Mouse (Mus musculus): ENCODE data around the gene Mapk8ip1. TPM values are rescaled to one million over a fixed set of nuclear protein-coding genes. Genes with fewer than 3 reads are reported as not detected.

Gene Mapk8ip1
- polyA plus RNA-seq, 1 experiment from 2014 or later: 23.8 TPM

- peaks cover 52% of the 10 kb centered on the region for H3K4me1 ChIP-seq
- peaks cover 61% of the 10 kb centered on the region for H3K36me3 ChIP-seq
- H3K27me3 ChIP-seq: no peaks in the 10 kb centered on the region
- no peak for ATAC-seq (ENCODE audit: insufficient number of reproducible peaks, low FRiP score, low TSS enrichment, low read depth)
- H3K27ac ChIP-seq: peak overlapping the region; percentile 94
- H3K9ac ChIP-seq: no peak overlapping the region
- H3K4me2 ChIP-seq: no peak overlapping the region
- WGBS: 67% methylated on average over 9 of the region's 9 CpGs
- H3K4me3 ChIP-seq: no peak overlapping the region
- no peaks in the 10 kb centered on the region for H3K9me3 ChIP-seq
These were observed 22.8 kb upstream of the Mapk8ip1 start for GRCm38 (mm10) chr2:92423702-92424461.

- Histone ChIP-seq H3K9me3 (no peaks in the 10 kb centered on the region), H3K36me3 (peaks cover 69% of the 10 kb centered on the region), H3K4me2 (no peak overlapping the region), H3K27me3 (no peaks in the 10 kb centered on the region), H3K4me1 (peaks cover 44% of the 10 kb centered on the region), H3K4me3 (no peak overlapping the region), H3K27ac (peak overlapping the region; percentile 94; the same call in 1 of the 2 replicates), H3K9ac (no peak overlapping the region)
- ATAC-seq (ENCODE audit: insufficient number of reproducible peaks, low FRiP score, low TSS enrichment, low read depth): no peak
- WGBS: 90% methylated on average over 9 of the region's 9 CpGs
These were observed 22.1 kb upstream of the Mapk8ip1 start for GRCm38 (mm10) chr2:92423156-92423555.

DNA sequence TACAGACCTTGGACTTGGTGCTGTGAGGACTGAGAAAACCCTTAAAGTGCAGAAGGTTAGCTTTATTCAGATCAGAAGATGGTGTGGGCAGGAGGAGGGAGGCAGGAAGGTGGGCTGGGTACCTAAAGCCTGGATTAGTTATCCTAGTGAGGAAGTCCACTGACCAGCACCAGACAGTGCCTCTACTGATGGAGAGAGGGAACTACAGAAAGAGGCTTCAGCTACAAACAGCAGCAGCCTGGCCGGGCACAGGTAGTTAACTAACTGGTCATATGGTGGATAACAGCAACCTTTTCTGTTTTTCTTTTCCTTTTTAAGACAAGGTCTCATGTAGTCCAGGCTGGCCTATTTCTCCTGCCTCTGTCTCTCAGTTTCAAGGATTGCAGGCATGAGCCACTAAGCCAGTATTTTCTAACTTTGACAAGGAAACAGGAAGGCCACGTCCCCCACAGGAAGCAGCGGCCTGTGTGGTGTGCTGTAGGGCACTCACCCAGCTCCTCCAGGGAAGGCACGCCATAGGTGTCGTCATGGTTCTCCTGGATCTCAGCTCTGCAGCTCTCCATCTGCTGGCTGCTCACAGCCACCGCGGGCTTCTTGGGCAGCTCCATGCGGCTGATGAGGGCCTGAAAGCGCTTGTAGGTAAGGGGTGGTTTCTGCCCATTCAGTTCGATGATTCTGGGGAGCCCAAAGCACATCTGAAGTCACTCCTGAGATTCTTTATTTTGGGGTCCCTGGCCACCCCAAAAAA, 21.5 kb upstream of the Mapk8ip1 start:
- ATAC-seq (ENCODE audit: insufficient number of reproducible peaks, low FRiP score, low TSS enrichment, low read depth): no peak
- Histone ChIP-seq H3K36me3 (peaks cover 75% of the 10 kb centered on the region), H3K27me3 (no peaks in the 10 kb centered on the region), H3K4me1 (peaks cover 38% of the 10 kb centered on the region), H3K9ac (no peak overlapping the region), H3K4me2 (no peak overlapping the region), H3K4me3 (no peak overlapping the region), H3K27ac (no peak overlapping the region), H3K9me3 (no peaks in the 10 kb centered on the region)
- WGBS: 70% methylated on average over 10 of the region's 10 CpGs

GRCm38 (mm10) chr2:92421723-92422387, 20.8 kb upstream of the Mapk8ip1 start:
- H3K36me3 ChIP-seq: peaks cover 82% of the 10 kb centered on the region
- H3K9me3 ChIP-seq: no peaks in the 10 kb centered on the region
- no peak for ATAC-seq (ENCODE audit: insufficient number of reproducible peaks, low FRiP score, low TSS enrichment, low read depth)
- H3K27ac ChIP-seq: no peak overlapping the region
- 93% methylated on average over 7 of the region's 7 CpGs for WGBS
- no peak overlapping the region for H3K4me3 ChIP-seq
- H3K4me2 ChIP-seq: no peak overlapping the region
- H3K27me3 ChIP-seq: no peaks in the 10 kb centered on the region
- no peak overlapping the region for H3K9ac ChIP-seq
- H3K4me1 ChIP-seq: peaks cover 33% of the 10 kb centered on the region

DNA sequence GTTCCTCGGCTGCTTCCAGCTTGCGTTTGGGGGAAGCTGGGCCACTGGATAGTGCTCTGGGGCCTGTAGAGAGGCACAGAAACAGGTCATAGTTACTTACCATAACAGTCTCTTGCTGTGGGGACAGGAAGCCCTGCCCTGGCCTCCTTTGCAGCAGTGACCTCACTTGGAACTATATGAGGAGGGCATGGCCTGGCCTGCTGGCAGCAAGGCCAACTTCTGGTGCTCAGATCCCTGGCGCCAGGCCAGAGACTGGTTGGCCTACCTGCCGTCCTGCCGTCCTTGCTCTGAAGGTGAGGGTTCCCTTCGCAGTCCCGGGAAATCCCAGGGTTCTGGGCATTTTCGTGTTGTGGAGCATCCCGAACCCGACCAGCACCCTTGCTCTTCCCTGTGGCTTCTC, 10.6 kb upstream of the Mapk8ip1 start:
- H3K27ac ChIP-seq: no peak overlapping the region
- ATAC-seq (ENCODE audit: insufficient number of reproducible peaks, low FRiP score, low TSS enrichment, low read depth): no peak
- no peak overlapping the region for H3K4me3 ChIP-seq
- no peaks in the 10 kb centered on the region for H3K9me3 ChIP-seq
- peaks cover 98% of the 10 kb centered on the region for H3K36me3 ChIP-seq
- no peaks in the 10 kb centered on the region for H3K27me3 ChIP-seq
- H3K9ac ChIP-seq: no peak overlapping the region
- H3K4me2 ChIP-seq: no peak overlapping the region
- H3K4me1 ChIP-seq: no peaks in the 10 kb centered on the region
- 94% methylated on average over 10 of the region's 10 CpGs for WGBS

GRCm38 (mm10) chr2:92408309-92409045, 7.4 kb upstream of the Mapk8ip1 start:
- Histone ChIP-seq H3K27ac (no peak overlapping the region), H3K9ac (no peak overlapping the region), H3K9me3 (no peaks in the 10 kb centered on the region), H3K4me3 (no peak overlapping the region), H3K36me3 (peaks cover 89% of the 10 kb centered on the region), H3K4me1 (no peaks in the 10 kb centered on the region), H3K27me3 (no peaks in the 10 kb centered on the region), H3K4me2 (no peak overlapping the region)
- WGBS: 91% methylated on average over 18 of the region's 18 CpGs
- no peak for ATAC-seq (ENCODE audit: insufficient number of reproducible peaks, low FRiP score, low TSS enrichment, low read depth)

GRCm38 (mm10) chr2:92405687-92406086, 4.6 kb upstream of the Mapk8ip1 start:
- ATAC-seq (ENCODE audit: insufficient number of reproducible peaks, low FRiP score, low TSS enrichment, low read depth): no peak
- H3K36me3 ChIP-seq: peaks cover 61% of the 10 kb centered on the region
- no peak overlapping the region for H3K4me2 ChIP-seq
- WGBS: 94% methylated on average over 7 of the region's 7 CpGs
- no peak overlapping the region for H3K9ac ChIP-seq
- peaks cover 8% of the 10 kb centered on the region for H3K4me1 ChIP-seq
- H3K4me3 ChIP-seq: no peak overlapping the region
- H3K9me3 ChIP-seq: no peaks in the 10 kb centered on the region
- H3K27me3 ChIP-seq: peaks cover 3% of the 10 kb centered on the region; the same call in 1 of the 2 replicates
- H3K27ac ChIP-seq: no peak overlapping the region

DNA sequence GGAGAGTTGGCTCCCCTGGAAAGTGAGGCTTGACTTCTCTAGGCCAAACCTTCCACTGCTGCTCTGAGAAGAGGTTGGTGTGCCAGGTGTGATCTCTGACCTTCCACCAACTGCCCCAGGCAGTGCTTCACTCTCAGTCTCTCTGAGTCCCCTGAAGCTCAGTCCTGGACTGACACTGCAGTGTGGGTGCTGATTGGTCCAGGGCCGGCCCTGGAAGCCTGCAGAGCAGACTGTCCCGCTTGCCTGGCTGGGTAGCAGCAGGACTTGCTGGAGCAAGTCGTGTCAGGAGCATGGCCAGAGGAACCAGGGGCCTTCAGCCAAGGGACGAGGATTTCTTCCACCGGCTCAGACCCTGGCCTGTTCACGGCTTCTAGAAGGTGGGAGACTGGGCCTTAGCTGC, 3.7 kb upstream of the Mapk8ip1 start:
- Histone ChIP-seq H3K4me1 (peaks cover 11% of the 10 kb centered on the region), H3K9me3 (no peaks in the 10 kb centered on the region), H3K4me3 (no peak overlapping the region), H3K27ac (no peak overlapping the region), H3K27me3 (peaks cover 8% of the 10 kb centered on the region; the same call in 1 of the 2 replicates), H3K36me3 (peaks cover 51% of the 10 kb centered on the region), H3K4me2 (no peak overlapping the region), H3K9ac (no peak overlapping the region)
- WGBS: 78% methylated on average over 6 of the region's 6 CpGs
- ATAC-seq (ENCODE audit: insufficient number of reproducible peaks, low FRiP score, low TSS enrichment, low read depth): no peak

DNA sequence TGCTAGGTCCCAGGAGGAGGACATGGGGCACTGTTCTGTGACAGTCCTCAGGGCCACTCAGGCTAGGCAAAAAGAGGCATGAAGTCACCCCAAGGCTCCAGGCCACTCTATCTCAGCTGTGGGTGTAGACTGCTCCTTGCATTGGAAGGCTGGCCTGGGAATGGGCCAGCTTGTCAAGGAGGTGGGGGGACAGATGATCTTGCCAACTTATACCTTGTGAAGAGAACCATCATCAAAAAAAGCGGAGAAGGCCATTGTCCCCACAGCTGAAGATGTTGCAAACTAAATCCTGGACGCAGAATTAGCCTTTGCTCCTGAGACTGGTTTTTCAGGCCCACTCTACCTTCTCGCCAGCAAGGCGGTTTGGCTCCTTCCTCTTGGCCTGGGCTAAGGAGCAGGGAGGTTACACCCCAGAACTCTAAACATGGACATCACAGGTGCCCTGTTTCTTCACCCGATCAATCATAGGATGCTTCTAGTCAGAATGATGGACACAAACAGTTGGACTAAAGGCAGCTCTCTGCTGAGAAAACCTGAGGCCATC, 2.8 kb upstream of the Mapk8ip1 start:
- Histone ChIP-seq H3K9ac (no peak overlapping the region), H3K27me3 (peaks cover 14% of the 10 kb centered on the region; the same call in 1 of the 2 replicates), H3K9me3 (no peaks in the 10 kb centered on the region), H3K4me2 (no peak overlapping the region), H3K4me1 (peaks cover 11% of the 10 kb centered on the region), H3K4me3 (no peak overlapping the region), H3K27ac (no peak overlapping the region), H3K36me3 (peaks cover 42% of the 10 kb centered on the region)
- 92% methylated on average over 5 of the region's 5 CpGs for WGBS
- no peak for ATAC-seq (ENCODE audit: insufficient number of reproducible peaks, low FRiP score, low TSS enrichment, low read depth)

GRCm38 (mm10) chr2:92402591-92403326, 1.7 kb upstream of the Mapk8ip1 start:
- Histone ChIP-seq H3K9me3 (no peaks in the 10 kb centered on the region), H3K27me3 (peaks cover 14% of the 10 kb centered on the region; the same call in 1 of the 2 replicates), H3K4me2 (no peak overlapping the region), H3K27ac (no peak overlapping the region), H3K36me3 (peaks cover 31% of the 10 kb centered on the region), H3K4me3 (no peak overlapping the region), H3K9ac (no peak overlapping the region), H3K4me1 (peaks cover 11% of the 10 kb centered on the region)
- ATAC-seq (ENCODE audit: insufficient number of reproducible peaks, low FRiP score, low TSS enrichment, low read depth): no peak
- WGBS: 75% methylated on average over 4 of the region's 4 CpGs

DNA sequence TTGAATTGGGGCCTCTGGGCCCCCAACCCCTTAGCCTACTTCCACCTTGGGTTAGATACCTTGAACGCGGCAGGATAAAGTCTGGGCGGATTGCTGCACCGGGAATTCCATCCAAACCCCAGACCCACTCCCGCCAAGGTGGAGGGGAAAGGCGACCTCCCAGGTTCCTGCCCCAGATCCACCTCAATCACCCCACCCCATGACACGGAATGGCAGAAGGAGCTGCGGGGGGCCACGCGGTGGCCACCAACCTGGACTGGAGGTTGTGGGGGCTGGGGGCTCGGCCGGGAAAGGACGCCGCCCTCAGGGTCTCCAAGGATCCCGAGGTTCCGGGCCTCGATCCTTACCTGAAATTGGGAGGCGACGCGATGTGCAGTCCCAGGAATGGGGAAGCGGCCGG, 381 bp downstream of the Mapk8ip1 start:
- ATAC-seq (ENCODE audit: insufficient number of reproducible peaks, low FRiP score, low TSS enrichment, low read depth): no peak
- Histone ChIP-seq H3K4me3 (peak overlapping the region; percentile 60), H3K27me3 (peaks cover 14% of the 10 kb centered on the region; the same call in 1 of the 2 replicates), H3K27ac (no peak overlapping the region), H3K9ac (peak overlapping the region; percentile 47), H3K4me2 (peak overlapping the region; percentile 94), H3K4me1 (peaks cover 11% of the 10 kb centered on the region), H3K9me3 (no peaks in the 10 kb centered on the region), H3K36me3 (peaks cover 12% of the 10 kb centered on the region)
- 3% methylated on average over 22 of the region's 22 CpGs for WGBS

Measured in limb, embryonic 15.5 days (tissue).